Mouse (Mus musculus): ENCODE results near the gene Gm10401. TPM values are rescaled to one million over a fixed set of nuclear protein-coding genes. Genes with fewer than 3 reads are reported as not detected.
"Not testable (repeated sequence)": the region's sequence is repeated elsewhere in the genome, so short reads cannot be mapped to it uniquely, and the experiment has no call there.

Gm10401 gene
- total and polyA plus RNA-seq, 2 experiments from 2014 or later: 44.1 TPM; not detected in 1

GRCm38 (mm10) chr5:115083492-115083891 lies 14.6 kb downstream of the Gm10401 start:
- H3K4me3 ChIP-seq (ENCODE audit: low read depth, low read length): no peak overlapping the region
- peaks cover 32% of the 10 kb centered on the region for H3K36me3 ChIP-seq (ENCODE audit: insufficient read depth, low read length)
- H3K4me1 ChIP-seq (ENCODE audit: insufficient read depth, low read length): no peaks in the 10 kb centered on the region
- WGBS: 90% methylated on average over 6 of the region's 6 CpGs
- DNase-seq (ENCODE audit: low spot score) (no peak), ATAC-seq (ENCODE audit: low FRiP score) (no peak)
- no peaks in the 10 kb centered on the region for H3K9me3 ChIP-seq (ENCODE audit: low read length)
- no peak overlapping the region for H3K9ac ChIP-seq (replicated peaks; ENCODE audit: low read length, poor library complexity, severe bottlenecking)
- H3K4me2 ChIP-seq (ENCODE audit: low read depth, low read length, poor library complexity, severe bottlenecking): no peak overlapping the region
- H3K27me3 ChIP-seq (ENCODE audit: insufficient read depth, low read length): no peaks in the 10 kb centered on the region
- TF ChIP-seq CTCF (IDR thresholded peaks at IDR 0.05): no peak
- H3K27ac ChIP-seq (ENCODE audit: low read depth, low read length): no peak overlapping the region

- no peak overlapping the region for H3K4me3 ChIP-seq (ENCODE audit: low read depth, low read length)
- H3K27me3 ChIP-seq (ENCODE audit: insufficient read depth, low read length): no peaks in the 10 kb centered on the region
- WGBS: 89% methylated on average over 5 of the region's 5 CpGs
- H3K4me2 ChIP-seq (ENCODE audit: low read depth, low read length, poor library complexity, severe bottlenecking): no peak overlapping the region
- H3K27ac ChIP-seq (ENCODE audit: low read depth, low read length): no peak overlapping the region
- no peak overlapping the region for H3K9ac ChIP-seq (replicated peaks; ENCODE audit: low read length, poor library complexity, severe bottlenecking)
- TF ChIP-seq CTCF (IDR thresholded peaks at IDR 0.05): no peak
- H3K9me3 ChIP-seq (ENCODE audit: low read length): no peaks in the 10 kb centered on the region
- DNase-seq (ENCODE audit: low spot score): no peak
- H3K4me1 ChIP-seq (ENCODE audit: insufficient read depth, low read length): no peaks in the 10 kb centered on the region
- H3K36me3 ChIP-seq (ENCODE audit: insufficient read depth, low read length): peaks cover 21% of the 10 kb centered on the region
- ATAC-seq (ENCODE audit: low FRiP score): no peak
These were observed 16.5 kb downstream of the Gm10401 start for GRCm38 (mm10) chr5:115081636-115082035.

GRCm38 (mm10) chr5:115076144-115076901 lies 21.8 kb downstream of the Gm10401 start:
- Histone ChIP-seq H3K36me3 (ENCODE audit: insufficient read depth, low read length) (peaks cover 7% of the 10 kb centered on the region; the same call in 1 of the 2 replicates), H3K4me3 (ENCODE audit: low read depth, low read length) (no peak overlapping the region), H3K9me3 (ENCODE audit: low read length) (no peaks in the 10 kb centered on the region), H3K4me1 (ENCODE audit: insufficient read depth, low read length) (no peaks in the 10 kb centered on the region), H3K9ac (replicated peaks; ENCODE audit: low read length, poor library complexity, severe bottlenecking) (no peak overlapping the region), H3K27me3 (ENCODE audit: insufficient read depth, low read length) (no peaks in the 10 kb centered on the region), H3K27ac (ENCODE audit: low read depth, low read length) (no peak overlapping the region), H3K4me2 (ENCODE audit: low read depth, low read length, poor library complexity, severe bottlenecking) (no peak overlapping the region)
- 61% methylated on average over 5 of the region's 5 CpGs for WGBS
- peak; percentile 59 for DNase-seq (ENCODE audit: low spot score)
- ATAC-seq (ENCODE audit: low FRiP score): no peak
- peak; percentile 81 for TF ChIP-seq CTCF (IDR thresholded peaks at IDR 0.05)

GRCm38 (mm10) chr5:115074749-115075148 lies 23.3 kb downstream of the Gm10401 start:
- TF ChIP-seq CTCF (IDR thresholded peaks at IDR 0.05): no peak
- no peaks in the 10 kb centered on the region for H3K27me3 ChIP-seq (ENCODE audit: insufficient read depth, low read length)
- DNase-seq (ENCODE audit: low spot score) (no peak), ATAC-seq (ENCODE audit: low FRiP score) (no peak)
- H3K9me3 ChIP-seq (ENCODE audit: low read length): no peaks in the 10 kb centered on the region
- no peaks in the 10 kb centered on the region for H3K4me1 ChIP-seq (ENCODE audit: insufficient read depth, low read length)
- H3K27ac ChIP-seq (ENCODE audit: low read depth, low read length): no peak overlapping the region
- H3K36me3 ChIP-seq (ENCODE audit: insufficient read depth, low read length): peaks cover 7% of the 10 kb centered on the region; the same call in 1 of the 2 replicates
- no peak overlapping the region for H3K4me3 ChIP-seq (ENCODE audit: low read depth, low read length)
- no peak overlapping the region for H3K4me2 ChIP-seq (ENCODE audit: low read depth, low read length, poor library complexity, severe bottlenecking)
- H3K9ac ChIP-seq (replicated peaks; ENCODE audit: low read length, poor library complexity, severe bottlenecking): no peak overlapping the region
- WGBS: 79% methylated on average over 4 of the region's 4 CpGs

- not testable (repeated sequence) for ATAC-seq (ENCODE audit: low FRiP score); H3K9me3 ChIP-seq (ENCODE audit: low read length); H3K4me2 ChIP-seq (ENCODE audit: low read depth, low read length, poor library complexity, severe bottlenecking); H3K36me3 ChIP-seq (ENCODE audit: insufficient read depth, low read length); H3K4me1 ChIP-seq (ENCODE audit: insufficient read depth, low read length); DNase-seq (ENCODE audit: low spot score); H3K27me3 ChIP-seq (ENCODE audit: insufficient read depth, low read length); H3K4me3 ChIP-seq (ENCODE audit: low read depth, low read length); H3K27ac ChIP-seq (ENCODE audit: low read depth, low read length); H3K9ac ChIP-seq (replicated peaks; ENCODE audit: low read length, poor library complexity, severe bottlenecking)
- 87% methylated on average over 8 of the region's 8 CpGs for WGBS
These were observed 24.8 kb downstream of the Gm10401 start for GRCm38 (mm10) chr5:115073306-115073705.

GRCm38 (mm10) chr5:115072143-115072542 lies 26.0 kb downstream of the Gm10401 start:
- H3K36me3 ChIP-seq (ENCODE audit: insufficient read depth, low read length): peaks cover 7% of the 10 kb centered on the region; the same call in 1 of the 2 replicates
- no peak for TF ChIP-seq CTCF (IDR thresholded peaks at IDR 0.05)
- no peaks in the 10 kb centered on the region for H3K4me1 ChIP-seq (ENCODE audit: insufficient read depth, low read length)
- no peak overlapping the region for H3K9ac ChIP-seq (replicated peaks; ENCODE audit: low read length, poor library complexity, severe bottlenecking)
- H3K4me3 ChIP-seq (ENCODE audit: low read depth, low read length): no peak overlapping the region
- WGBS: 87% methylated on average over 7 of the region's 7 CpGs
- H3K27me3 ChIP-seq (ENCODE audit: insufficient read depth, low read length): no peaks in the 10 kb centered on the region
- H3K9me3 ChIP-seq (ENCODE audit: low read length): no peaks in the 10 kb centered on the region
- DNase-seq (ENCODE audit: low spot score) (no peak), ATAC-seq (ENCODE audit: low FRiP score) (no peak)
- H3K27ac ChIP-seq (ENCODE audit: low read depth, low read length): no peak overlapping the region
- no peak overlapping the region for H3K4me2 ChIP-seq (ENCODE audit: low read depth, low read length, poor library complexity, severe bottlenecking)

Measured in midbrain, postnatal 0 days (tissue).